Comparison of ENCODE assay signal across 28 mouse cellular contexts in genomic region chr4:94605591-94605990, GRCm38 (mm10). TPM values are rescaled to one million over a fixed set of nuclear protein-coding genes. Genes with fewer than 3 reads are reported as not detected.
A peak's percentile ranks its signal among the peaks of the same experiment; 100 is the strongest.
DNase-seq lines count a peak whose midpoint lies in the region; ATAC-seq lines count a peak whose summit lies in the region.
"Had no signal": no experiment of that assay in that cellular context is flagged by ENCODE, and none has a peak within 500 bp of the region (broad histone marks: within the 10 kb centered on the region; RNA-seq: fewer than 3 reads in every experiment).

No protein-coding gene starts in this region.

- H3K9ac ChIP-seq in kidney, embryonic 16.5 days (replicated peaks; ENCODE audit: low read length), result no peak overlapping the region
- H3K9ac ChIP-seq in midbrain, embryonic 13.5 days (replicated peaks), result no peak overlapping the region
- H3K9ac ChIP-seq: forebrain, embryonic 13.5 days; heart, embryonic 15.5 days; hindbrain, embryonic 13.5 days had no signal

- H3K27me3 ChIP-seq in kidney, embryonic 16.5 days (ENCODE audit: insufficient read depth, low read length), result no peaks in the 10 kb centered on the region
- no peaks in the 10 kb centered on the region for H3K27me3 ChIP-seq in midbrain, embryonic 13.5 days
- H3K27me3 ChIP-seq: forebrain, embryonic 13.5 days; heart, embryonic 15.5 days; hindbrain, embryonic 13.5 days; Patski had no signal

- H3K4me3 ChIP-seq in kidney, embryonic 16.5 days (ENCODE audit: low read length), result no peak overlapping the region
- H3K4me3 ChIP-seq in midbrain, embryonic 13.5 days (replicated peaks), result no peak overlapping the region
- H3K4me3 ChIP-seq: forebrain, embryonic 10.5 days; forebrain, embryonic 13.5 days; gastrocnemius, adult 2 months; heart, embryonic 15.5 days; hindbrain, embryonic 10.5 days; hindbrain, embryonic 13.5 days had no signal

- WGBS in kidney, embryonic 16.5 days, result 62% methylated on average over 2 of the region's 2 CpGs
- 85% methylated on average over 2 of the region's 2 CpGs for WGBS in midbrain, embryonic 13.5 days

- peaks cover 21% of the 10 kb centered on the region for H3K4me1 ChIP-seq in kidney, embryonic 16.5 days (ENCODE audit: insufficient read depth, low read length)
- H3K4me1 ChIP-seq in midbrain, embryonic 13.5 days (replicated peaks), result peaks cover 24% of the 10 kb centered on the region

- ATAC-seq in kidney, embryonic 16.5 days (ENCODE audit: low FRiP score, low TSS enrichment), result no peak
- no peak for ATAC-seq in midbrain, embryonic 13.5 days
- ATAC-seq: forebrain, embryonic 13.5 days; forebrain, embryonic 16.5 days; Patski had no signal

- H3K9me3 ChIP-seq in kidney, embryonic 16.5 days (ENCODE audit: low read length), result no peaks in the 10 kb centered on the region
- H3K9me3 ChIP-seq in midbrain, embryonic 13.5 days, result no peaks in the 10 kb centered on the region
- H3K9me3 ChIP-seq: forebrain, embryonic 10.5 days; forebrain, embryonic 13.5 days; heart, embryonic 15.5 days; hindbrain, embryonic 10.5 days; hindbrain, embryonic 13.5 days had no signal

- H3K36me3 ChIP-seq in kidney, embryonic 16.5 days (ENCODE audit: insufficient read depth, low read length), result no peaks in the 10 kb centered on the region
- no peaks in the 10 kb centered on the region for H3K36me3 ChIP-seq in midbrain, embryonic 13.5 days
- H3K36me3 ChIP-seq: forebrain, embryonic 10.5 days; heart, embryonic 15.5 days; hindbrain, embryonic 10.5 days; hindbrain, embryonic 13.5 days had no signal

- peak; percentile 32 for DNase-seq in kidney, adult 11 months
- no peak for DNase-seq in kidney, adult 18-20 months
- peak; percentile 80 for DNase-seq in kidney, adult 9 months
- peak; percentile 20 to 43 for DNase-seq in kidney, postnatal 25 days
- DNase-seq in MN1 (ENCODE audit: low spot score), result no peak
- no peak for DNase-seq in right cerebral cortex, adult 18-20 months
- DNase-seq: adrenal gland, postnatal 10 days; adrenal gland, postnatal 36 days; cerebellum, adult 18-20 months; cerebellum, adult 9-10 months; cerebellum, postnatal 14 days; gastrocnemius, adult 2 months; gastrocnemius, postnatal 14 days; heart, adult 11 months; heart, postnatal 10 days; heart, postnatal 36 days had no signal

- no peak overlapping the region for H3K4me2 ChIP-seq in kidney, embryonic 16.5 days (replicated peaks; ENCODE audit: low read depth, low read length)
- H3K4me2 ChIP-seq in midbrain, embryonic 13.5 days (replicated peaks), result no peak overlapping the region
- H3K4me2 ChIP-seq: forebrain, embryonic 13.5 days; heart, embryonic 11.5 days; heart, embryonic 15.5 days; hindbrain, embryonic 13.5 days had no signal

- H3K27ac ChIP-seq in kidney, embryonic 16.5 days (ENCODE audit: low read length), result peak overlapping the region; percentile 76
- H3K27ac ChIP-seq in midbrain, embryonic 13.5 days, result no peak overlapping the region
- H3K27ac ChIP-seq: forebrain, embryonic 10.5 days; forebrain, embryonic 13.5 days; gastrocnemius, adult 2 months; heart, embryonic 15.5 days; hindbrain, embryonic 10.5 days; hindbrain, embryonic 13.5 days had no signal

RNA-seq across cellular contexts. Expression of gene Plaa, which starts 2.5 kb away (rescaled TPM):
- 70.9 and 73.9 TPM in 2 replicates for polyA plus RNA-seq in kidney, embryonic 16.5 days (2015; fragmentation: Nextera tagmentation; extraction: Ambion mirVana)
- polyA plus RNA-seq in midbrain, embryonic 13.5 days (2015; fragmentation: Nextera tagmentation; extraction: Ambion mirVana), result 82.0 and 85.1 TPM in 2 replicates

RNA-seq across cellular contexts. Expression of gene Ift74, which starts 8.7 kb away (rescaled TPM):
- polyA plus RNA-seq in kidney, embryonic 16.5 days (2015; fragmentation: Nextera tagmentation; extraction: Ambion mirVana), result 37.2 and 39.6 TPM in 2 replicates
- 39.4 and 42.4 TPM in 2 replicates for polyA plus RNA-seq in midbrain, embryonic 13.5 days (2015; fragmentation: Nextera tagmentation; extraction: Ambion mirVana)

RNA-seq across cellular contexts. Expression of gene Lrrc19, which starts 44.4 kb away (rescaled TPM):
- polyA plus RNA-seq in kidney, embryonic 16.5 days (2015; fragmentation: Nextera tagmentation; extraction: Ambion mirVana), result 4.6 and 4.8 TPM in 2 replicates
- polyA plus RNA-seq in midbrain, embryonic 13.5 days (2015; fragmentation: Nextera tagmentation; extraction: Ambion mirVana), result 0.59 and 0.86 TPM in 2 replicates

RNA-seq across cellular contexts. Expression of gene Caap1, which starts 49.0 kb away (rescaled TPM):
- polyA plus RNA-seq in kidney, embryonic 16.5 days (2015; fragmentation: Nextera tagmentation; extraction: Ambion mirVana), result 16.5 and 19.6 TPM in 2 replicates
- polyA plus RNA-seq in midbrain, embryonic 13.5 days (2015; fragmentation: Nextera tagmentation; extraction: Ambion mirVana), result 23.4 and 26.5 TPM in 2 replicates

RNA-seq across cellular contexts. Expression of gene Gm10306, which starts 49.2 kb away (rescaled TPM):
- not detected in 2 replicates for polyA plus RNA-seq in kidney, embryonic 16.5 days (2015; fragmentation: Nextera tagmentation; extraction: Ambion mirVana)
- 0.61 TPM in 1 of 2 replicates, not detected in the other for polyA plus RNA-seq in midbrain, embryonic 13.5 days (2015; fragmentation: Nextera tagmentation; extraction: Ambion mirVana)
- polyA plus RNA-seq: embryonic facial prominence, embryonic 11.5 days; embryonic facial prominence, embryonic 14.5 days; forebrain, embryonic 10.5 days; forebrain, embryonic 16.5 days; heart, embryonic 11.5 days; heart, embryonic 15.5 days; hindbrain, embryonic 10.5 days had no signal

Comparison
In these comparisons a context has a peak if more than half of its experiments do, and no peak if none do; other contexts are left out.
1. DNase-seq: peak in kidney, adult 11 months (single experiment), kidney, adult 9 months (single experiment) and kidney, postnatal 25 days (2 of 2); none in kidney, adult 18-20 months (single experiment), MN1 (single experiment) and right cerebral cortex, adult 18-20 months (single experiment).